Mouse (Mus musculus): ENCODE results near the gene Actr3b. TPM values are rescaled to one million over a fixed set of nuclear protein-coding genes. Genes with fewer than 3 reads are reported as not detected.

Actr3b gene
- polyA plus RNA-seq, 1 experiment from 2014 or later, result 55.1 TPM

DNA sequence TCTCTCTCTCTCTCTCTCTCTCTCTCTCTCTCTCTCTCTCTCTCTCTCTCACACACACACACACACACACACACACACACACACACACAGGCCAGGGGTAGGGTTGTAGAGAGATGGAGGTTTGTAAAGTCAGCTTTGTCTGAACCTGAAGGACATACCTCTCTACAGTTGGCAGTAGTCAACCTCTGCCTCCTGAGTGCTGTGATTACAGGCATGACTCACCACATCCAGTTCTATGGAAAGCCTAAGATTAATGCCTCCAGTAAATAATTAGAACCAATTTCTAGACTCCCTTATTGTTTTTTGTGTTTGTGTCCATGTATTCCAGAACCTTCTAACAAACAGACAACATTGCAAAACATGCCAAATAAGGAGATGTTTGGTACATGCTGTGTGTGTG lies 11.9 kb upstream of the Actr3b start:
- no peaks in the 10 kb centered on the region for H3K36me3 ChIP-seq (ENCODE audit: control insufficient read depth, insufficient read depth, low read length)

DNA sequence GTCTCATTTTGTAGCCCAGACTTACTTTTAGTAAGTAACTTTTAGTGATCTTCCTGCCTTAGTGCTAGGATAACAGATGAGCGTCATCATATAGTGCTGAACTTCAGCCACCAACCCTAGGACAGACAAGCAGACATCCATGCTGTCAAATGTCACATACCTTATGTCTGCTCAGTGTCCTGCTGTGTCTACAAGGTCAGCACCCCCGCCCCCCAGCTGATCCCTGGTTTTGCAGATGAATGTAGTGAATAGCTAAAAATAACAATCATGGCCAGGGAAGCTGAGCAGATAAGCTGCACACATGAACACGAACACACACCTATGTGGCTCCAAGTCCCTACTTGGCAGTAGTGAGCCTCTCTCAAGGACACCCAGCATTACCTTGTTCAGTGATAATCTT lies 11.2 kb upstream of the Actr3b start:
- Histone ChIP-seq H3K9ac (ENCODE audit: low read depth, low read length) (no peak overlapping the region), H3K27me3 (replicated peaks; ENCODE audit: control insufficient read depth, insufficient read depth, low read length) (no peaks in the 10 kb centered on the region), H3K4me2 (ENCODE audit: low read length) (no peak overlapping the region), H3K27ac (ENCODE audit: low read depth, low read length) (no peak overlapping the region), H3K4me3 (ENCODE audit: low read length) (no peak overlapping the region), H3K9me3 (ENCODE audit: control insufficient read depth, low read length) (no peaks in the 10 kb centered on the region), H3K36me3 (ENCODE audit: control insufficient read depth, insufficient read depth, low read length) (no peaks in the 10 kb centered on the region), H3K4me1 (ENCODE audit: control insufficient read depth, insufficient read depth, low read depth, low read length) (peaks cover 6% of the 10 kb centered on the region)
- no peak for ATAC-seq
- 74% methylated on average over 3 of the region's 3 CpGs for WGBS

More for the DNA sequence above, 11.9 kb upstream of the Actr3b start:
- H3K4me3 ChIP-seq (ENCODE audit: low read length), result no peak overlapping the region
- no peak for ATAC-seq
- no peak overlapping the region for H3K4me2 ChIP-seq (ENCODE audit: low read length)
- peaks cover under 1% of the 10 kb centered on the region; the same call in 1 of the 2 replicates for H3K4me1 ChIP-seq (ENCODE audit: control insufficient read depth, insufficient read depth, low read depth, low read length)
- no peaks in the 10 kb centered on the region for H3K27me3 ChIP-seq (replicated peaks; ENCODE audit: control insufficient read depth, insufficient read depth, low read length)
- no peak overlapping the region for H3K9ac ChIP-seq (ENCODE audit: low read depth, low read length)
- H3K27ac ChIP-seq (ENCODE audit: low read depth, low read length), result no peak overlapping the region
- H3K9me3 ChIP-seq (ENCODE audit: control insufficient read depth, low read length), result no peaks in the 10 kb centered on the region

DNA sequence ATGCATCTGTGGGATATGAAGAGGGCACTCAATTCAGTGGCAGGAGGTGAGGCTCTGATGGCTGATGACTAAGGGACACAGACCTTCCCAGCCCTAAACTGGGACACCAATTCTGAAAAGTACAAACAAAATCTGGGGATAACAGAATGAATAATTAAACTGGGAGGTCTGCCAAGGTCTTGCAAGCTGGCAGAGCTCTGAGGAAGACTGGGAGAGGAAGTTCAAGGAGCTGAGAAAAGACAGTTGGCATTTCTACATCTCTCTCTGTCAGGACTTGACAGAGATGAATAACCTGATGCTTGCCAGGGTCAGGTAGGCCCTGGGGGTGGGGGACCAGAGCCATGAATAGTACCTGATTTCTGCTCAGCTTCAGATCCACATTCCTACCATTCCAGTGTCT lies 8.2 kb upstream of the Actr3b start:
- no peaks in the 10 kb centered on the region for H3K36me3 ChIP-seq (ENCODE audit: control insufficient read depth, insufficient read depth, low read length)
- H3K4me1 ChIP-seq (ENCODE audit: control insufficient read depth, insufficient read depth, low read depth, low read length), result peaks cover 23% of the 10 kb centered on the region
- H3K27ac ChIP-seq (ENCODE audit: low read depth, low read length), result no peak overlapping the region
- no peak overlapping the region for H3K4me2 ChIP-seq (ENCODE audit: low read length)
- no peak overlapping the region for H3K9ac ChIP-seq (ENCODE audit: low read depth, low read length)
- no peaks in the 10 kb centered on the region for H3K9me3 ChIP-seq (ENCODE audit: control insufficient read depth, low read length)
- no peak for ATAC-seq
- no peaks in the 10 kb centered on the region for H3K27me3 ChIP-seq (replicated peaks; ENCODE audit: control insufficient read depth, insufficient read depth, low read length)
- H3K4me3 ChIP-seq (ENCODE audit: low read length), result no peak overlapping the region

DNA sequence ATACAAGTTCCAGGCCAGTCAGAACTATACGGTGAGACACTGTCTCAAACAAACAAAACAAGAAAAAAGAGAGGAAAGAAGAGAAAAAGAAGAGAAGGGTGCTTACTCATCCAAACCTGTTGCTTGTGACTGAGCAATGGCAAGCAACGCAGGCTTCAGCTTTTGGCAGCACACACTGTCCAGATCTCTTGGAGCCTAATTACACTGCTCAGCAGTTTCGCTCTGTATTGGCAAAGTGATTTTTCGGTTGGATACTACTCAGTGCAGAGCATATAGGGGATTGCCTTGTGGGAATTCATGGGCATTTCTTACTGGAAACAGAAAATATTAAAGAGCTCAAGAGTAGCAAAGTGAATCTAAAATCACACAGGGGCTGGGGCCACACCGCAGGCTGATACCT lies 6.9 kb upstream of the Actr3b start:
- 65% methylated on average over 5 of the region's 5 CpGs for WGBS
- Histone ChIP-seq H3K9ac (ENCODE audit: low read depth, low read length) (no peak overlapping the region), H3K4me1 (ENCODE audit: control insufficient read depth, insufficient read depth, low read depth, low read length) (peaks cover 23% of the 10 kb centered on the region), H3K27me3 (replicated peaks; ENCODE audit: control insufficient read depth, insufficient read depth, low read length) (no peaks in the 10 kb centered on the region), H3K4me2 (ENCODE audit: low read length) (no peak overlapping the region), H3K4me3 (ENCODE audit: low read length) (no peak overlapping the region), H3K27ac (ENCODE audit: low read depth, low read length) (no peak overlapping the region), H3K36me3 (ENCODE audit: control insufficient read depth, insufficient read depth, low read length) (no peaks in the 10 kb centered on the region), H3K9me3 (ENCODE audit: control insufficient read depth, low read length) (no peaks in the 10 kb centered on the region)
- no peak for ATAC-seq

DNA sequence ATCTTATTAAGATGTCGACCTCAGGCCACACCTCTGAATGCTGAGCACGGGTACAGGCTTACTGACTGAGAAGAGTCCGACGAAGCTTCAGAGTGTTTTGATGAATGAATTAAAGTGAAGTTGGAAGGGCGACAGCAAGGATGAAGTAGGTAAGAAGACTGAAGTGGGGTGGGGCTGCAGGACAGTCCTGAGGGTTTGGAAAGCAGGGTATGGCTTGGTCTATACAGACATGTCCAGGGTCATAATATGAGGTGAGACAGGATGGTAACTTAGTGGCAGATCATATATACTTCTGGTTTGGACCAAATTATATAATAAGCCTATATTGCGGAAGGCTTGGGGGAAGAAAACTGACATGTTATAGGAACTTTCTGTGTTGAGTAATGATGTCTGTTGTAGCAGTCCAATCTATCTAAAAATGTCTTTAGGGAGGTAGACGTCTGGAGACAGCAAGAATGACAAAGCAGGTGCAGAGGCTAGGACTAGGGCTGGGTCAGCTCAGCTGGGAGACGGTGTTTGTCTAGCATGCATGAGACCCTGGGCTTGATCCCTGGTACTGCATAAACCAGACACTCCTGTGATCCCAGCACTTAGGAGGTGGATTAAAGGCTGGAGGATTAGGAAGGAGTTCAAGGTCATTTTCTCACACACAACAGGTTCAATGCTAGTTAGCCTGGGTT lies 6.1 kb upstream of the Actr3b start:
- Histone ChIP-seq H3K27ac (ENCODE audit: low read depth, low read length) (peak overlapping the region; percentile 53; the same call in 1 of the 2 replicates), H3K4me1 (ENCODE audit: control insufficient read depth, insufficient read depth, low read depth, low read length) (peaks cover 23% of the 10 kb centered on the region), H3K9me3 (ENCODE audit: control insufficient read depth, low read length) (no peaks in the 10 kb centered on the region), H3K36me3 (ENCODE audit: control insufficient read depth, insufficient read depth, low read length) (no peaks in the 10 kb centered on the region), H3K4me2 (ENCODE audit: low read length) (no peak overlapping the region; the same call in 1 of the 2 replicates), H3K27me3 (replicated peaks; ENCODE audit: control insufficient read depth, insufficient read depth, low read length) (no peaks in the 10 kb centered on the region), H3K4me3 (ENCODE audit: low read length) (no peak overlapping the region), H3K9ac (ENCODE audit: low read depth, low read length) (no peak overlapping the region)
- ATAC-seq, result peak; percentile 38
- WGBS, result 48% methylated on average over 8 of the region's 8 CpGs

DNA sequence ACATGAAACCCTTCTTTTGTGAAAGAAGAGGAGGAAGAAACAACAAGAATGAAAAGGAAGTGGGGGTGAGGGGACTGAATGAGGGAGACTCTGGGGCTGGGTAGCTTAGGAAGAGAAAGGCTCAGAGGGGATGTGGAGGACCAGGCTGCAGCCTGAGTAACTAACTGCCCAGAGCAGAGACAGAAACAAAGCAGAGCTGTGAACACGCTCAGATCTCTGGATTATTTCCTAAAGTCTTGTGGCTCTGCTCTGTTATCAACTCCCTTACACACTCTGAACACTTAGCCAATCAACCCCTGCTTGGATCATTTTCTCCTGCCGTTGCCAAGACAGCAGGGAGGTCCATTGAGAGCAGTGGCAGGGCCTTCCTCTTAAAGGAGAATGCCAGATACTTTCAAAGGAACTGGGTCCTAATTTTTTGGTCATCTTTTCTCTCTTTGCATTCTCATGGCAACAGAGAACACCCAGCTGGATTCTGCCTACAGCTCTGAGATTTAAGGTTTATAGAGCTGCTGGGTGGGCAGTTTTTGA lies 5.5 kb upstream of the Actr3b start:
- Histone ChIP-seq H3K9me3 (ENCODE audit: control insufficient read depth, low read length) (no peaks in the 10 kb centered on the region), H3K9ac (ENCODE audit: low read depth, low read length) (no peak overlapping the region), H3K27ac (ENCODE audit: low read depth, low read length) (peak overlapping the region; percentile 53; the same call in 1 of the 2 replicates), H3K4me2 (ENCODE audit: low read length) (no peak overlapping the region; the same call in 1 of the 2 replicates), H3K27me3 (replicated peaks; ENCODE audit: control insufficient read depth, insufficient read depth, low read length) (no peaks in the 10 kb centered on the region), H3K4me1 (ENCODE audit: control insufficient read depth, insufficient read depth, low read depth, low read length) (peaks cover 23% of the 10 kb centered on the region), H3K36me3 (ENCODE audit: control insufficient read depth, insufficient read depth, low read length) (no peaks in the 10 kb centered on the region), H3K4me3 (ENCODE audit: low read length) (no peak overlapping the region)
- peak; percentile 90 for ATAC-seq
- WGBS, result 17% methylated on average over 2 of the region's 2 CpGs

DNA sequence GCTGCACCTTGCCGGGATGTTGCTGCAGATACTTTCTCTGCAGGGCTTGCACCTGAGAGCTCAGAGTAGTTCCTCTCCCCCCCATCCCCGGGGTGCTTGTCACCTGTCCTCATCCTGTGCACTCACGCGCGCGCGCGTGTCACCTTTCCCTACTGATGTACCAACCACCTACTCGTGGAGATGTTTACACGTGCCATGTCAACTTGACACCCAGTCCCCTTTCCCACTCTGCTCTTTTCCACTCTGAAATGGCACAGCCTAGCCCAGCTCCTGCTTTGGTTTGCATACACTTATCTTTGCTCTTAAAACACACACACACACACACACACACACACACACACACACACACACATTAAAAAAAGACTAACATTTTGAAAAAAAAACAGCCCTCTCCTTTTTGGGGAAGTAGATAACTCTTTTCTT lies 624 bp downstream of the Actr3b start:
- no peaks in the 10 kb centered on the region for H3K36me3 ChIP-seq (ENCODE audit: control insufficient read depth, insufficient read depth, low read length)
- peak; percentile 22 for ATAC-seq
- peak overlapping the region; percentile 84 for H3K4me3 ChIP-seq (ENCODE audit: low read length)
- peaks cover 5% of the 10 kb centered on the region; the same call in 1 of the 2 replicates for H3K4me1 ChIP-seq (ENCODE audit: control insufficient read depth, insufficient read depth, low read depth, low read length)
- H3K27me3 ChIP-seq (replicated peaks; ENCODE audit: control insufficient read depth, insufficient read depth, low read length), result no peaks in the 10 kb centered on the region
- 0% methylated on average over 3 of the region's 10 CpGs for WGBS
- no peaks in the 10 kb centered on the region for H3K9me3 ChIP-seq (ENCODE audit: control insufficient read depth, low read length)
- H3K27ac ChIP-seq (ENCODE audit: low read depth, low read length), result no peak overlapping the region
- H3K4me2 ChIP-seq (ENCODE audit: low read length), result peak overlapping the region; percentile 63
- H3K9ac ChIP-seq (ENCODE audit: low read depth, low read length), result peak overlapping the region; percentile 88

DNA sequence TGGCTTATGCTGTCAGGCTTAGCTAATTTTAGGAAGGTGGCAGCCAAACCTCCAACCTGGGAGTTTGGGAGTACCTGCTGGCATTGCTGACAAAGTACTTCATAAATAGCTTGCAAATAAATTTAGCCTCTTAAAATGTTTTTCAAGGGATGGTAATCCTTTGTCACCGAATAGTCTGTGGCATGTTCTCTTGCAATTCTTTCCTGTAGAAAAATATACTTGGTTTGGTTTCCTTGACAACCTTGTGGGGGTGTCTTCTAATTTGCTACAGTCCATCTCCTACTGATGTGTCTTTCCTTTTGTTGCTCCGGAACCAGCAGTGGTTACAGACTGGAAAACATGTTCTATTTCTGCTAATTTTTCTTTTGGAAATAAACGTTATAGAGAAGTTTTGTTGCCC lies 1.1 kb downstream of the Actr3b start:
- Histone ChIP-seq H3K27ac (ENCODE audit: low read depth, low read length) (no peak overlapping the region), H3K4me1 (ENCODE audit: control insufficient read depth, insufficient read depth, low read depth, low read length) (peaks cover 5% of the 10 kb centered on the region; the same call in 1 of the 2 replicates), H3K4me2 (ENCODE audit: low read length) (peak overlapping the region; percentile 63), H3K27me3 (replicated peaks; ENCODE audit: control insufficient read depth, insufficient read depth, low read length) (no peaks in the 10 kb centered on the region), H3K4me3 (ENCODE audit: low read length) (peak overlapping the region; percentile 84), H3K36me3 (ENCODE audit: control insufficient read depth, insufficient read depth, low read length) (no peaks in the 10 kb centered on the region), H3K9me3 (ENCODE audit: control insufficient read depth, low read length) (no peaks in the 10 kb centered on the region), H3K9ac (ENCODE audit: low read depth, low read length) (no peak overlapping the region)
- no peak for ATAC-seq
- 49% methylated on average over 3 of the region's 3 CpGs for WGBS

DNA sequence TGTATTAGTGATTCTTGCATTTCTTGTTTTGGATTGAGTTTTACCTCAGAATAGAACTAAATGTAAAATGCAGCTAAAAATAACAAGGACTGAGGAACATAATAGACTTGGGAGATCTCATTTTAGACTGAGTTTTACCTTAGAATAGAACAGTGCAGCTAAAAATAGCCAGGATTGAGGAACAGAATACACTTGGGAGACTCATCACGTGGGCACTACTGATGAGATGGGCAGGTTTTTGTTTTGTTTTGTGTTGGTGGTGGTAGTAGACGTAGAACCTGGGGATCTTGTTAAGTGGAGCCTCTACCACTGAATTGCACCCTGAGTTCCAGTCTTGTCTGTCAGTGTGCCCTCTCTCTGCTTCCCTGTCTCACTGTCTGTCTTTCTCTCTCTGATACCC lies 2.1 kb downstream of the Actr3b start:
- Histone ChIP-seq H3K27ac (ENCODE audit: low read depth, low read length) (no peak overlapping the region), H3K9me3 (ENCODE audit: control insufficient read depth, low read length) (no peaks in the 10 kb centered on the region), H3K4me3 (ENCODE audit: low read length) (no peak overlapping the region), H3K4me1 (ENCODE audit: control insufficient read depth, insufficient read depth, low read depth, low read length) (peaks cover 5% of the 10 kb centered on the region; the same call in 1 of the 2 replicates), H3K4me2 (ENCODE audit: low read length) (peak overlapping the region; percentile 63; the same call in 1 of the 2 replicates), H3K36me3 (ENCODE audit: control insufficient read depth, insufficient read depth, low read length) (no peaks in the 10 kb centered on the region), H3K9ac (ENCODE audit: low read depth, low read length) (no peak overlapping the region), H3K27me3 (replicated peaks; ENCODE audit: control insufficient read depth, insufficient read depth, low read length) (no peaks in the 10 kb centered on the region)
- WGBS, result 70% methylated on average over 2 of the region's 2 CpGs
- no peak for ATAC-seq

All from hindbrain, embryonic 16.5 days (tissue).